Mouse (Mus musculus): ENCODE data around the gene Urm1.
A peak's percentile ranks its signal among the peaks of the same experiment; 100 is the strongest.

The Urm1 gene

GRCm38 (mm10) chr2:29831106-29831505 is 11.2 kb downstream of the Urm1 start:
- peak; percentile 90 for DNase-seq

GRCm38 (mm10) chr2:29833796-29834195 is 13.9 kb downstream of the Urm1 start:
- DNase-seq: no peak

- DNase-seq: no peak
These were observed 15.6 kb downstream of the Urm1 start for GRCm38 (mm10) chr2:29835391-29835899.

GRCm38 (mm10) chr2:29839460-29839859 is 19.6 kb downstream of the Urm1 start:
- DNase-seq: no peak

GRCm38 (mm10) chr2:29843231-29844105 is 23.6 kb downstream of the Urm1 start:
- peak; percentile 80 for DNase-seq

GRCm38 (mm10) chr2:29844115-29844514 is 24.2 kb downstream of the Urm1 start:
- no peak for DNase-seq

GRCm38 (mm10) chr2:29844661-29845060 is 24.8 kb downstream of the Urm1 start:
- DNase-seq: no peak

GRCm38 (mm10) chr2:29845636-29846035 is 25.8 kb downstream of the Urm1 start:
- no peak for DNase-seq

GRCm38 (mm10) chr2:29846061-29846853 is 26.4 kb downstream of the Urm1 start:
- peak; percentile 71 for DNase-seq

GRCm38 (mm10) chr2:29846911-29847310 is 27.0 kb downstream of the Urm1 start:
- DNase-seq: no peak

- DNase-seq: no peak
These were observed 29.2 kb downstream of the Urm1 start for GRCm38 (mm10) chr2:29849041-29849440.

- DNase-seq: no peak
These were observed 30.1 kb downstream of the Urm1 start for GRCm38 (mm10) chr2:29849841-29850480.

- DNase-seq: no peak
These were observed 33.1 kb downstream of the Urm1 start for GRCm38 (mm10) chr2:29852957-29853485.

GRCm38 (mm10) chr2:29853736-29854135 is 33.9 kb downstream of the Urm1 start:
- DNase-seq: no peak

GRCm38 (mm10) chr2:29855585-29856210 is 35.8 kb downstream of the Urm1 start:
- no peak for DNase-seq

- DNase-seq: peak; percentile 84
These were observed 36.8 kb downstream of the Urm1 start for GRCm38 (mm10) chr2:29856451-29857260.

GRCm38 (mm10) chr2:29857341-29857740 is 37.5 kb downstream of the Urm1 start:
- DNase-seq: no peak

- no peak for DNase-seq
These were observed 38.1 kb downstream of the Urm1 start for GRCm38 (mm10) chr2:29857967-29858366.

GRCm38 (mm10) chr2:29858748-29859473 is 39.0 kb downstream of the Urm1 start:
- DNase-seq: no peak

- DNase-seq: no peak
These were observed 45.2 kb downstream of the Urm1 start for GRCm38 (mm10) chr2:29865125-29865524.

Data from layer of hippocampus, adult 9-11 months (tissue).